Mouse (Mus musculus) CH12.LX (cell line): ENCODE measurements around the gene Tbrg1. TPM values are rescaled to one million over a fixed set of nuclear protein-coding genes. Genes with fewer than 3 reads are reported as not detected.

ENCODE experiments used
- DNase-seq: peaks from one replicate; pipeline ENCODE4 v3.0.0-alpha.2; 2013; ENCODE audit errors: extremely low read depth
- H3K27ac ChIP-seq: 2 replicates; pipeline ENCODE4 v1.5.1; 2012; ENCODE audit warnings: low read depth, mild to moderate bottlenecking, control low read depth, moderate library complexity; ENCODE audit not compliant: insufficient read depth
- H3K27me3 ChIP-seq: replicated peaks from 2 replicates; pipeline ENCODE3; 2012; ENCODE audit warnings: inconsistent platforms
- H3K36me3 ChIP-seq, 2 experiments: replicated peaks in 1 of 2; 2 replicates each; pipeline versions ENCODE3 to v1.6.1; 2012; ENCODE audit warnings: inconsistent platforms in 1 of 2, low read length in 1 of 2, mild to moderate bottlenecking in 1 of 2, mixed read lengths in 1 of 2, moderate library complexity in 1 of 2; ENCODE audit not compliant: control insufficient read depth in 1 of 2, insufficient read depth in 1 of 2
- H3K4me1 ChIP-seq, 2 experiments: 2 replicates each; pipeline ENCODE4 v1.6.1; 2012; ENCODE audit warnings: inconsistent platforms in 1 of 2, moderate library complexity in 1 of 2; ENCODE audit not compliant: insufficient read depth in 2 of 2, control insufficient read depth in 1 of 2
- H3K4me2 ChIP-seq: 2 replicates; pipeline ENCODE4 v1.6.1; 2012; ENCODE audit warnings: low read depth, mild to moderate bottlenecking, control low read depth; ENCODE audit not compliant: poor library complexity, insufficient read depth, severe bottlenecking
- H3K4me3 ChIP-seq, 3 experiments: fragments of 150-350 bp in 1 of 3; sonication (generic) in 1 of 3; replicated peaks in 1 of 3; 2 replicates each; pipeline versions ENCODE3 to v1.5.1; 2011 to 2012; ENCODE audit warnings: low read depth in 2 of 3, low read length in 2 of 3, mild to moderate bottlenecking in 2 of 3, moderate library complexity in 2 of 3, control low read depth in 1 of 3, improper control_type of control experiment in 1 of 3, inconsistent platforms in 1 of 3, mixed read lengths in 1 of 3; ENCODE audit not compliant: poor library complexity in 1 of 3
- H3K79me2 ChIP-seq: replicated peaks from 2 replicates; pipeline ENCODE4 v1.6.1; 2012; ENCODE audit warnings: mild to moderate bottlenecking, moderate library complexity; ENCODE audit not compliant: control insufficient read depth, poor library complexity, insufficient read depth, severe bottlenecking; ENCODE audit errors: extremely low read depth
- H3K9ac ChIP-seq: 2 replicates; pipeline ENCODE4 v1.6.1; 2012; ENCODE audit warnings: low read depth, mild to moderate bottlenecking, control low read depth, moderate library complexity; ENCODE audit not compliant: insufficient read depth
- H3K9me3 ChIP-seq: replicated peaks from 2 replicates; pipeline ENCODE3; 2012; ENCODE audit warnings: low read length, inconsistent platforms, mixed read lengths
- BHLHE40 ChIP-seq: IDR thresholded peaks from 2 replicates; pipeline ENCODE4 v1.6.1; 2011; ENCODE audit warnings: mild to moderate bottlenecking, low read depth, low read length, improper control_type of control experiment
- CHD1 ChIP-seq: IDR thresholded peaks from 2 replicates; pipeline ENCODE4 v1.6.1; 2012; ENCODE audit warnings: low read depth, low read length, improper control_type of control experiment, inconsistent platforms
- CHD2 ChIP-seq: IDR thresholded peaks from 2 replicates; pipeline ENCODE4 v1.6.1; 2011; ENCODE audit warnings: low read length, improper control_type of control experiment
- CTCF ChIP-seq, 2 experiments: IDR thresholded peaks in 1 of 2; conservative IDR thresholded peaks in 1 of 2; 2 replicates each; pipeline ENCODE4 v1.5.1; 2011 to 2012; ENCODE audit warnings: low read depth in 2 of 2, low read length in 2 of 2, improper control_type of control experiment in 1 of 2, inconsistent platforms in 1 of 2, mild to moderate bottlenecking in 1 of 2, moderate library complexity in 1 of 2
- E2F4 ChIP-seq: IDR thresholded peaks from 2 replicates; pipeline ENCODE4 v1.6.1; 2011; ENCODE audit warnings: low read depth, low read length, improper control_type of control experiment; ENCODE audit not compliant: insufficient replicate concordance
- ELF1 ChIP-seq: IDR thresholded peaks from 2 replicates; pipeline ENCODE4 v1.6.1; 2014; ENCODE audit warnings: low read depth, mild to moderate bottlenecking, inconsistent platforms, low read length, improper control_type of control experiment
- EP300 ChIP-seq: IDR thresholded peaks from 2 replicates; pipeline ENCODE4 v1.6.1; 2011; ENCODE audit warnings: low read length, improper control_type of control experiment
- ETS1 ChIP-seq: conservative IDR thresholded peaks from 2 replicates; pipeline ENCODE4 v1.6.1; 2012; ENCODE audit warnings: low read depth, mild to moderate bottlenecking, inconsistent platforms, low read length, improper control_type of control experiment, moderate library complexity
- GABPA ChIP-seq: IDR thresholded peaks from 2 replicates; pipeline ENCODE4 v1.6.1; 2012; ENCODE audit warnings: low read depth, low read length, improper control_type of control experiment, inconsistent platforms; ENCODE audit not compliant: insufficient replicate concordance
- IRF4 ChIP-seq: IDR thresholded peaks from 2 replicates; pipeline ENCODE4 v1.6.1; 2014; ENCODE audit warnings: low read depth, mild to moderate bottlenecking, inconsistent platforms, low read length, improper control_type of control experiment
- JUN ChIP-seq: IDR thresholded peaks from 2 replicates; pipeline ENCODE4 v1.6.1; 2011; ENCODE audit warnings: low read depth, mild to moderate bottlenecking, low read length, improper control_type of control experiment, moderate library complexity; ENCODE audit not compliant: insufficient read depth
- JUND ChIP-seq: conservative IDR thresholded peaks from 2 replicates; pipeline ENCODE4 v1.6.1; 2011; ENCODE audit warnings: low read depth, low read length, improper control_type of control experiment
- MAFK ChIP-seq: IDR thresholded peaks from 2 replicates; pipeline ENCODE4 v1.6.1; 2011; ENCODE audit warnings: low read length, improper control_type of control experiment; ENCODE audit not compliant: insufficient replicate concordance
- MAX ChIP-seq: IDR thresholded peaks from 2 replicates; pipeline ENCODE4 v1.6.1; 2011; ENCODE audit warnings: low read length, improper control_type of control experiment
- MAZ ChIP-seq: IDR thresholded peaks from 2 replicates; pipeline ENCODE4 v1.6.1; 2012; ENCODE audit warnings: low read depth, mild to moderate bottlenecking, inconsistent platforms, low read length, improper control_type of control experiment, moderate library complexity
- MEF2A ChIP-seq: IDR thresholded peaks from 2 replicates; pipeline ENCODE4 v1.6.1; 2014; ENCODE audit warnings: low read depth, mild to moderate bottlenecking, inconsistent platforms, low read length, improper control_type of control experiment, borderline replicate concordance
- MXI1 ChIP-seq: IDR thresholded peaks from 2 replicates; pipeline ENCODE4 v1.6.1; 2011; ENCODE audit warnings: mild to moderate bottlenecking, low read depth, low read length, improper control_type of control experiment
- MYC ChIP-seq: IDR thresholded peaks from 2 replicates; pipeline ENCODE4 v1.6.1; 2011; ENCODE audit warnings: low read depth, mild to moderate bottlenecking, improper control_type of control experiment, low read length
- NRF1 ChIP-seq: IDR thresholded peaks from 2 replicates; pipeline ENCODE4 v1.6.1; 2014; ENCODE audit warnings: low read depth, mild to moderate bottlenecking, inconsistent platforms, low read length, improper control_type of control experiment, moderate library complexity
- POLR2AphosphoS2 ChIP-seq: IDR thresholded peaks from 2 replicates; pipeline ENCODE4 v1.6.1; 2011; ENCODE audit warnings: low read depth, low read length, improper control_type of control experiment
- RCOR1 ChIP-seq: conservative IDR thresholded peaks from 2 replicates; pipeline ENCODE4 v1.6.1; 2012; ENCODE audit warnings: low read depth, mild to moderate bottlenecking, inconsistent platforms, low read length, improper control_type of control experiment
- SIN3A ChIP-seq: IDR thresholded peaks from 2 replicates; pipeline ENCODE4 v1.6.1; 2012; ENCODE audit warnings: low read length, improper control_type of control experiment, inconsistent platforms
- SMC3 ChIP-seq: IDR thresholded peaks from 2 replicates; pipeline ENCODE4 v1.6.1; 2011; ENCODE audit warnings: low read depth, low read length, improper control_type of control experiment
- TBP ChIP-seq: conservative IDR thresholded peaks from 2 replicates; pipeline ENCODE4 v1.6.1; 2011; ENCODE audit warnings: low read depth, low read length, improper control_type of control experiment
- TCF12 ChIP-seq: IDR thresholded peaks from 2 replicates; pipeline ENCODE4 v1.6.1; 2014; ENCODE audit warnings: low read depth, mild to moderate bottlenecking, inconsistent platforms, low read length, improper control_type of control experiment
- USF1 ChIP-seq: IDR thresholded peaks from 2 replicates; pipeline ENCODE4 v1.6.1; 2014; ENCODE audit warnings: low read depth, mild to moderate bottlenecking, inconsistent platforms, low read length, improper control_type of control experiment
- ZMIZ1 ChIP-seq: IDR thresholded peaks from 2 replicates; pipeline ENCODE4 v1.6.1; 2012; ENCODE audit warnings: low read depth, mild to moderate bottlenecking, inconsistent platforms, low read length, improper control_type of control experiment
- dilution Hi-C: fragments of 300-500 bp; cut with MboI; formaldehyde crosslinking; loops from 2 replicates; pipeline ENCODE4 v1.14.3; 2020; ENCODE audit warnings: low sequenced_read_pairs; ENCODE audit not compliant: extremely low pct_unique_long_range_greater_than_20kb, extremely low pct_ligation_motif_present
- in situ Hi-C: fragments of 300-500 bp; cut with MboI; formaldehyde crosslinking; loops from 3 replicates; pipeline ENCODE4 v1.14.3; 2019; ENCODE audit warnings: low sequenced_read_pairs, low pct_ligation_motif_present, low pct_unique_long_range_greater_than_20kb, mixed read lengths
- polyA plus RNA-seq: library from polyadenylated mRNA; unstranded; fragments of >175 nt; gene quantifications from 2 replicates; pipeline ENCODE4 v1.2.1, GENCODE M21; 2012; ENCODE audit warnings: low read depth; ENCODE audit not compliant: insufficient read length
- total RNA-seq, 2 experiments: library from RNA; depleted of rRNA; stranded (reverse); fragments of 300-350 nt in 1 of 2; fragments of >200 nt in 1 of 2; gene quantifications; 2 replicates each; pipeline ENCODE4 v1.2.3; 2012 to 2014

The Tbrg1 gene
- total and polyA plus RNA-seq, 3 experiments, result 97.4 to 115 (median 103) TPM

DNA sequence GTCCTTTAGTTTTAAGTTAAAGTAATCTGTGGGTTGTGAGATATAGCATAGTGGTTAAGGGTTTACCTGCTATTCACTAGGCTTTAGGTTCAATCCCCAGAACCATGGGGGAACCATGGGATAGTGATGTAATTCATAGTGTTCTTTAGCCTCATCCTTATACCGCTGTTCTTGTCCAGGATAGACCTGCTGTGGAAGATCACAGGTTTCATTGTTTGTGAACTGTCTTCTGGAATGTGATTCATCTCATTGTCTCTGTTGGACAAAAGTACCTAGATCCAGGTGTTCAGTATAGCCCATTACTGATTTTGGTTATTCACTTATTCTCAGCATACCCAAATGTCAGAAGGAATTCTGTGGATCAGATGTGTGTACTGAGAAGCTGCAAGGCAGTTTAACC lies 29.8 kb downstream of the Tbrg1 start:
- Histone ChIP-seq H3K36me3 (peaks cover 0 to 13% of the 10 kb centered on the region in 2 experiments), H3K27me3 (no peaks in the 10 kb centered on the region), H3K27ac (no peak overlapping the region), H3K9me3 (no peaks in the 10 kb centered on the region), H3K4me3 (no peak overlapping the region), H3K4me1 (peaks cover 15 to 55% of the 10 kb centered on the region in 2 experiments), H3K79me2 (no peaks in the 10 kb centered on the region), H3K4me2 (no peak overlapping the region), H3K9ac (no peak overlapping the region)
- TF ChIP-seq JUND (no peak), MAZ (no peak), TCF12 (no peak), USF1 (no peak), MAX (no peak), ELF1 (no peak), ETS1 (no peak), GABPA (no peak), JUN (no peak), CHD1 (no peak), POLR2AphosphoS2 (no peak), TBP (no peak), EP300 (no peak), E2F4 (no peak)
- dilution Hi-C loops, result no loop called here
- in situ Hi-C loops, result loop anchor here (10.0 kb wide), 2 partner anchors 82 to 202 kb away; no protein-coding TSS in a partner anchor
- DNase-seq, result no peak

DNA sequence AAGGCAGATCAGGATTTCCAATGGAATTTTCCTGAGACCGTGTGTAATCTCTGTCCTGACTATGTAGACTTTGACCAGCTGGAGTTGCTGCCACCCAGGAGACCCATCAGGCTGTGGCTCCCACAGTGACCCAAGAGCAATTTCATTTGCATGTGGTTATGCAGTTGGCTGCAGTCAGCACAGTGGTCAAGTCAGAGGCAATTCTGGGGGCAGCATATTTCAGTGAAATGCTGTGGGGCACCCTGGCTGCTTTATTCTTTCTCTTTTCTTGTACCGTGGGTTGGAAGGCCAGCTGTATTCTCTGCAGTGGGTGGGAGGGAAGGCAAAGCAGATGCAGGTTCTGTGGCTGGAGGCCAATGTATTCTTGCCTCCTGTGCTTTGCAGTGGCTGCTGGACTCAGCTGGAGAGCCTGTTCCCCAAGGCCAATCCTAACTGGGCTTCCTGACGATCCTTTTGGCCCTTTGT lies 31.0 kb downstream of the Tbrg1 start:
- Histone ChIP-seq H3K36me3 (peaks cover 0 to 9% of the 10 kb centered on the region in 2 experiments), H3K79me2 (no peaks in the 10 kb centered on the region), H3K27ac (no peak overlapping the region), H3K4me2 (peak overlapping the region; percentile 64), H3K4me1 (peaks cover 15 to 65% of the 10 kb centered on the region in 2 experiments), H3K9ac (no peak overlapping the region), H3K27me3 (no peaks in the 10 kb centered on the region), H3K4me3 (no peak overlapping the region), H3K9me3 (no peaks in the 10 kb centered on the region)
- TF ChIP-seq ETS1, result peak; percentile 72
- 0 out of 2 replicates have a peak, but pooled peaks have one; percentile 42 for TF ChIP-seq MEF2A
- no peak for TF ChIP-seq CHD1
- TF ChIP-seq TCF12, result peak; percentile 78
- no peak for TF ChIP-seq NRF1
- TF ChIP-seq EP300, result peak; percentile 66
- peak; percentile 79 for TF ChIP-seq MAFK
- TF ChIP-seq BHLHE40, result peak; percentile 72
- TF ChIP-seq MYC, result 0 out of 2 replicates have a peak, but pooled peaks have one; percentile 25
- peak; percentile 70; the same call in 1 of the 2 replicates for TF ChIP-seq MAZ
- TF ChIP-seq CTCF (conservative IDR thresholded peaks at IDR 0.05 in 1 of 2, IDR thresholded peaks at IDR 0.05 in 1 of 2; ENCODE audit: low read depth in 2 of 2, low read length in 2 of 2), result no peak
- TF ChIP-seq ZMIZ1, result no peak
- 0 out of 2 replicates have a peak, but pooled peaks have one; percentile 56 for TF ChIP-seq RCOR1
- TF ChIP-seq MAX, result no peak
- no peak for TF ChIP-seq CHD2
- TF ChIP-seq SMC3, result peak; percentile 7
- no peak for TF ChIP-seq POLR2AphosphoS2
- peak; percentile 58; the same call in 1 of the 2 replicates for TF ChIP-seq SIN3A
- peak; percentile 64 for TF ChIP-seq IRF4
- no peak for TF ChIP-seq TBP
- TF ChIP-seq USF1, result no peak
- TF ChIP-seq MXI1, result 0 out of 2 replicates have a peak, but pooled peaks have one; percentile 35
- TF ChIP-seq JUND, result no peak
- in situ Hi-C loops (loop anchor here (10.0 kb wide), 2 partner anchors 81 to 201 kb away; no protein-coding TSS in a partner anchor), dilution Hi-C loops (no loop called here)
- DNase-seq, result peak; percentile 27
